Mouse (Mus musculus) liver, adult 2 months (tissue): ENCODE measurements around the gene Prkag2.

Experiments
- CTCF ChIP-seq: fragments of 200-500 bp; IDR thresholded peaks from 2 replicates; pipeline ENCODE4 v1.5.1; 2011; ENCODE audit warnings: low read depth, low read length, control low read depth
- POLR2A ChIP-seq: fragments of 200-500 bp; IDR thresholded peaks from 2 replicates; pipeline ENCODE4 v1.6.1; 2011; ENCODE audit warnings: low read length, control low read depth; ENCODE audit not compliant: insufficient read depth; ENCODE audit errors: extremely low read depth

GRCm38 (mm10) chr5:24840975-24841431, 259.4 kb downstream of the Prkag2 start:
- TF ChIP-seq CTCF (no peak), POLR2A (no peak)
